Mouse (Mus musculus) small intestine, adult 2 months (tissue): ENCODE results near the gene Ccdc51.

ENCODE experiments used
- CTCF ChIP-seq: fragments of 200-500 bp; IDR thresholded peaks from 2 replicates; pipeline ENCODE4 v1.5.1; 2012; ENCODE audit warnings: low read depth, mild to moderate bottlenecking, control low read depth, inconsistent platforms, low read length, moderate library complexity, mixed read lengths; ENCODE audit not compliant: insufficient replicate concordance, insufficient read length; ENCODE audit errors: extremely low read depth
- POLR2A ChIP-seq: fragments of 200-500 bp; IDR thresholded peaks from 2 replicates; pipeline ENCODE4 v1.6.1; 2012; ENCODE audit warnings: low read depth, mild to moderate bottlenecking, control low read depth, inconsistent platforms, low read length, moderate library complexity

- TF ChIP-seq CTCF (no peak), POLR2A (no peak)
Observed at GRCm38 (mm10) chr9:109053851-109054250, 28.4 kb upstream of the Ccdc51 start.
